Mouse (Mus musculus): ENCODE measurements at regions not wholly inside any gene's neighbourhood (a gene's known extent, or its start where the extent isn't known, plus 50 kb on each side); places are given as distances from the start of the nearest gene placed in this dataset.
"Not testable (repeated sequence)": the region's sequence is repeated elsewhere in the genome, so short reads cannot be mapped to it uniquely, and the experiment has no call there.

DNA sequence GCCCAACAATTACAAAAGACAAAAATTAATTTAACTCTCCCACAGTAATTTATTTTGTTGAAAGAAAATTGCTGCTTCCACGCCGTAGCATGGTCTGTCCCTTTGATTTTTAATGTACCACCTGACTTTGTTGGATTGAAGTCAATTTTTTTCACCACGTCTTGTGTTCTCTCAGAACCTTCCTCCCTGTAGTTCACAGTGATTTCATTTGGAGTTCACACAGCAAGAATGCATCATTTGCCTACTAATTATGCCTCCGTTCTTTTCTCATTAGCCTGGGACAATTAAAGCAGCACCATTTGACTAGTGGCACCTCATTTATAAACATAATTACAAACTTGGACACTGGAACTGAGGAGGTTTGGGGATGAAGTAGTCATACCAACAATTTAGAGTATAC lies 108.4 kb upstream of the Fam84a start:
- no peak overlapping the region for H3K4me3 ChIP-seq (ENCODE audit: insufficient read depth, low read length)
- no peaks in the 10 kb centered on the region for H3K4me1 ChIP-seq (ENCODE audit: control insufficient read depth, insufficient read depth, low read length)
- TF ChIP-seq CTCF (IDR thresholded peaks at IDR 0.05; ENCODE audit: borderline replicate concordance, insufficient read depth, low read length): no peak
- no peak for TF ChIP-seq POLR2A (IDR thresholded peaks at IDR 0.05; ENCODE audit: low read depth, low read length)
- no peak overlapping the region for H3K27ac ChIP-seq (ENCODE audit: insufficient read depth, low read length)

DNA sequence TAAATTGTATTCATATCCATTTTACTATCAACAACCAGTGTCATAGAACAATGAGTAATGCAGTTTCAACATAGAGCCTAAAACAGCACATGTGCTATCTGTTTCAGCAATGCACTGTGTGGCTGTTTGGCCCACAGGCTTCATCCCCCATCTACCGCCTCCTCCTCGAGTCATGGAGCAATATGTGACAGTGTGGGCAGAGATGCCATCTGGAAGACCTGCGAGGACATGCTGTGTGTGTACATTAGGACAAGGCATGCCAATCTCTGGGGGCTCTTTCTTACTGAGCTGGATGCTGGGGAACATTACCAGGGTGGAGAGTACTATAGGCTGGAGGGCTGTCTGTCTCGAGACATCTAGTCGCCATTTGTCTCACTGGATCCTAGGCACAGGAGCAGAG lies 101.5 kb upstream of the Fam84a start:
- Histone ChIP-seq H3K4me3 (ENCODE audit: insufficient read depth, low read length) (no peak overlapping the region), H3K27ac (ENCODE audit: insufficient read depth, low read length) (no peak overlapping the region), H3K4me1 (ENCODE audit: control insufficient read depth, insufficient read depth, low read length) (no peaks in the 10 kb centered on the region)
- TF ChIP-seq POLR2A (IDR thresholded peaks at IDR 0.05; ENCODE audit: low read depth, low read length): no peak
- TF ChIP-seq CTCF (IDR thresholded peaks at IDR 0.05; ENCODE audit: borderline replicate concordance, insufficient read depth, low read length): no peak

DNA sequence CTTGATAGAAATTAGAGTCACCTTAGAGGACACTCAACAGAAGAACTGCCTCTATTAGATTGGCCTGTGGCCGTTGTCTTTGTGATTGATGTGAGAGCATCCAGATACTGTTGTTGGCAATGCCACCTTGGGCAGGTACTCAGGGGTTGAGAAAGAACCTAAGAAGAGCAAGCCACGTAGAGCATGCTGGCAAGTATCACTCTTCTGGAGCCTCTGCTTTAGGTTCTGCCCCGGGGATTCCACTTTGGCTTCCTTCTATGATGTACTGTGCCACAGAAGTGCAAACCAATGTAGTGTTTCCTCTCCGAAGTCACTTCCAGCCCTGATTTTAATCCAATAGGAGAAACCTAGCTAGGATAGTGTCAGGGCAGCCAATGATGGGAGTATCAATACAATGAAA lies 98.3 kb upstream of the Fam84a start:
- Histone ChIP-seq H3K27ac (ENCODE audit: insufficient read depth, low read length) (no peak overlapping the region), H3K4me3 (ENCODE audit: insufficient read depth, low read length) (no peak overlapping the region), H3K4me1 (ENCODE audit: control insufficient read depth, insufficient read depth, low read length) (no peaks in the 10 kb centered on the region)
- TF ChIP-seq POLR2A (IDR thresholded peaks at IDR 0.05; ENCODE audit: low read depth, low read length): no peak
- TF ChIP-seq CTCF (IDR thresholded peaks at IDR 0.05; ENCODE audit: borderline replicate concordance, insufficient read depth, low read length): no peak

DNA sequence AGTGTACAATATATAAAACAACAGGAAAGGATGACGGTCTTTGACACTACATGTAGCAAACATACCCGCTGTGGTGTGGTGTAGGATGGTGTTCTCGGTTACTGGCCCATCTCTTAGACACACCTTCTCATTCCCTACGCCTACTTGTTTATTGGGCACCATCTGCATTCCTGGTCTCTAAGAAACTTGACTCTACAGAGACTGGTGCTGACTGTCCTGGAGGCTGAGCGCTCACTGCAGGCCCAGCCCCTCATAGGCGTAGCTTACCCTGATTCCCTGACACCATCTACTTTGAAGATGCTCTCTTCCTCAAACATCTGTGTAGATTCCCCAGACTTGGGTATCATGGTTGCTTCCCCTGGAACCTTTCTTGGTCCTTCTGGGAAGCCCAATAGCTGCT lies 90.9 kb upstream of the Fam84a start:
- not testable (repeated sequence) for H3K4me3 ChIP-seq (ENCODE audit: insufficient read depth, low read length); H3K4me1 ChIP-seq (ENCODE audit: control insufficient read depth, insufficient read depth, low read length)

DNA sequence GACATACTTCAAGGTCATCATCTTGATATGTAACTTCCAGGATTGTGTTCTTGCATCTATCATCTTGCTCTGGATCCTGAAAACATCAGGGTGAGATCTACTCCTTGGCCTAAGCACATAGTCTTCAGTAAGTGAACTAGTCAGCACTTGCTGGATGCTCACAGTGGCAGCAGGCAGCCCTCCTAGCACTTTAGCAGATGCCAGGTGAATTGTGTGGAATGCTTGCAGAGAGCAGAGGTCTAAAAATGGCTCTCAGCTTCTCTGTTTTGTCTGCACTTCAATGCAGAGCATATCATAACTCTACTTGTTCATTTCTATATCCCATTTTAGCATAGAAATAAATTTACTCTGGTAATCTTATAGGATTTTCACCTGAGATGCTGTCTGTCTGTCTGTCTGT lies 85.8 kb upstream of the Fam84a start:
- Histone ChIP-seq H3K4me1 (ENCODE audit: control insufficient read depth, insufficient read depth, low read length) (no peaks in the 10 kb centered on the region), H3K27ac (ENCODE audit: insufficient read depth, low read length) (no peak overlapping the region), H3K4me3 (ENCODE audit: insufficient read depth, low read length) (no peak overlapping the region)
- TF ChIP-seq POLR2A (IDR thresholded peaks at IDR 0.05; ENCODE audit: low read depth, low read length) (no peak), CTCF (IDR thresholded peaks at IDR 0.05; ENCODE audit: borderline replicate concordance, insufficient read depth, low read length) (no peak)

More for the DNA sequence above, 90.9 kb upstream of the Fam84a start:
- H3K27ac ChIP-seq (ENCODE audit: insufficient read depth, low read length): not testable (repeated sequence)

DNA sequence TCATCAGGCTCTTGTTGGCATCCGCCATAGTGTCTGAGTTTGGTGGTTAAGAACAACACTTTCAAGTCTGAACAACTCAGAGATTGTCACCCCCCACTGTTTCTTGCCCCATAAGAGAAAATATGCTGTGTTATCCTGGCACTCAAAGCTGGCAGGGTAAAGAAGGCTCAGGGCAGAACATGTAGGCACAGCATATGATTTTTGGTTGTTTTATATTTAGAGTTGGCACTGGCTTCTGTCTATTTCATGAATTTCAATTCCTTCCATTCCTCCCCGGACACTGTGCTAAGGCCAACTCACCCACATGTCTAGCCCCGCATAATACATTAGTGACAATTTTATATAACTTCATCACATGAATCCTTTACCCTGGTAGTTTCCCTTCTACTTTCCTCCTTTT lies 83.5 kb upstream of the Fam84a start:
- Histone ChIP-seq H3K27ac (ENCODE audit: insufficient read depth, low read length) (no peak overlapping the region), H3K4me3 (ENCODE audit: insufficient read depth, low read length) (no peak overlapping the region), H3K4me1 (ENCODE audit: control insufficient read depth, insufficient read depth, low read length) (no peaks in the 10 kb centered on the region)
- TF ChIP-seq CTCF (IDR thresholded peaks at IDR 0.05; ENCODE audit: borderline replicate concordance, insufficient read depth, low read length) (no peak), POLR2A (IDR thresholded peaks at IDR 0.05; ENCODE audit: low read depth, low read length) (no peak)

DNA sequence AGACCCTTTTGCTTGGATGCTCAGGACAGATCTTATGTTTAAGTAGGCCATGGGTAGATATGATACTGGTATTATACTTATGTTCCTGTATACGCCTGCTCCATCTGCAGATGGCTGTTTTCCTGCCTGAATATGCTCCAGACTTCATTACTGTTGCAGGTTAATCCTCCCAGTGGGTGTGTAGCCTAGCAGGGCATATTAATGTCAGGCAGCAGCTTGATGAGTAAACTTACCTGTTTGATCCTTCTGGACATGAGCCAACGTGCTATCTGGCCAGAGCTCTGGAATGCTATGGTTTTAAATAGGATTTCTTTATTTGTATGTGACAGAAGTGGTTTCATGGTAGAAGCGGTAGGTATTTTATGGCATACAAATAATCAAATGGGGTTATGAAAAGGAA lies 60.8 kb upstream of the Fam84a start:
- no peaks in the 10 kb centered on the region for H3K4me1 ChIP-seq (ENCODE audit: control insufficient read depth, insufficient read depth, low read length)
- no peak overlapping the region for H3K27ac ChIP-seq (ENCODE audit: insufficient read depth, low read length)
- no peak overlapping the region for H3K4me3 ChIP-seq (ENCODE audit: insufficient read depth, low read length)
- no peak for TF ChIP-seq POLR2A (IDR thresholded peaks at IDR 0.05; ENCODE audit: low read depth, low read length)
- no peak for TF ChIP-seq CTCF (IDR thresholded peaks at IDR 0.05; ENCODE audit: borderline replicate concordance, insufficient read depth, low read length)

DNA sequence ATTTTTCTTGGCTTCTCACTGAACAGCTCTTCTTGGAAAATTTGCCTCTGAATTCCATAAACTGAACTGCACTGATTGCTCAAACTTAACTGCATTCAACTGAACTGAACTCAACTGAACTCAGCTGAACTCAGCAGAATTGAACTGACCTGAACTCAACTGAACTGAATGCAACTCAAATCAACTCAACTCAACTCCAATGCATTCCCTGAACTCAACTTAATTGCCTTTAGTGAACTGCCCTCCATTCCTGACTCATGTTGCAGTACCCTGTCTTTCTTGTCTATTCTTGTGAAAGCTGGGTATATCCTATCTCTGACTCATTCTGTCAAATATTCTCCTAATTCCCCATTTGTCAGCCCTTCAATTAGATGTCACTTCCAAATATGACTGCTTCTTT lies 58.0 kb upstream of the Fam84a start:
- no peak for TF ChIP-seq POLR2A (IDR thresholded peaks at IDR 0.05; ENCODE audit: low read depth, low read length)
- TF ChIP-seq CTCF (IDR thresholded peaks at IDR 0.05; ENCODE audit: borderline replicate concordance, insufficient read depth, low read length): no peak
- H3K4me1 ChIP-seq (ENCODE audit: control insufficient read depth, insufficient read depth, low read length): no peaks in the 10 kb centered on the region

DNA sequence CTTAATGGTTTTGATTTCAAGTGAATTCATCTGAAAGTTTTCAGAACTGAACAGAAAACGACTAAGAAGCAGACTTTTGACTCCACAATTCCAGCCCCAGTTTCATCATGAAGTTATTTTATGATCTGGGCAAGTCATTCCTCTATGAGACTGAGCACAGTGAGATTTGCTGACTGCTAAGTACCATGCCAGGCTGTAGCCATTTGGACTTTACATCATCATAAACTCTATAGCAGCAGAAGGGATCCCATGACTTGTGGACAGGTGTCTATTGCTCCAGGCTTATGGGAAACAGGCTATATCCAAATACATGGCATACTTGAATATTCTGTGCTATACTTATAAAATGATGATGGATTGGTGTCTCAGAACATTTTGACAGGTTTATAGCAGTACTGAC lies 55.4 kb upstream of the Fam84a start:
- Histone ChIP-seq H3K4me3 (ENCODE audit: insufficient read depth, low read length) (no peak overlapping the region), H3K27ac (ENCODE audit: insufficient read depth, low read length) (no peak overlapping the region), H3K4me1 (ENCODE audit: control insufficient read depth, insufficient read depth, low read length) (no peaks in the 10 kb centered on the region)
- TF ChIP-seq CTCF (IDR thresholded peaks at IDR 0.05; ENCODE audit: borderline replicate concordance, insufficient read depth, low read length) (no peak), POLR2A (IDR thresholded peaks at IDR 0.05; ENCODE audit: low read depth, low read length) (no peak)

More for the DNA sequence above, 58.0 kb upstream of the Fam84a start:
- Histone ChIP-seq H3K4me3 (ENCODE audit: insufficient read depth, low read length) (no peak overlapping the region), H3K27ac (ENCODE audit: insufficient read depth, low read length) (no peak overlapping the region)

DNA sequence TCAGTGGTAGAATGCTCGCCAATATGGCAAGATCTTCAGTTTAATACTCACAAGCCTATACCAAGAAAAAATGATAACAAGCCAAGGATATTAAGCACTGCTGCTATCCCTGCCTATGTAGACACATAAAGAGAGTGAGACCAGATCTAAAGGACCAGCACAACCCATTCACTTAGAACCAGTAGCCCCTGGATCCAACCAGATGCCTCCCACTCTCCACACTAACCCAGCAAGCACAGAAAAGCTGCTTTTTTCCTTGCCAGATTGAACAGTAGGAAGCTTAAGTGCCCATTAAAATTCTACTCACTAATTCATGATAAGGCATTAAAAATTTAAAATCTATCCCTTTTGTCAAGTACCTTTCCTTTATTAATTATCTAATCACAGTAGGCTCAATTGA lies 52.6 kb upstream of the Fam84a start:
- H3K27ac ChIP-seq (ENCODE audit: insufficient read depth, low read length): no peak overlapping the region

More for the DNA sequence above, 52.6 kb upstream of the Fam84a start:
- H3K4me1 ChIP-seq (ENCODE audit: control insufficient read depth, insufficient read depth, low read length): no peaks in the 10 kb centered on the region
- no peak for TF ChIP-seq CTCF (IDR thresholded peaks at IDR 0.05; ENCODE audit: borderline replicate concordance, insufficient read depth, low read length)
- no peak overlapping the region for H3K4me3 ChIP-seq (ENCODE audit: insufficient read depth, low read length)

Measured in embryonic fibroblast, embryonic 13.5 days (primary cell).